Mouse (Mus musculus) stomach, embryonic 14.5 days (tissue): ENCODE measurements around the gene Ebna1bp2. TPM values are rescaled to one million over a fixed set of nuclear protein-coding genes. Genes with fewer than 3 reads are reported as not detected.

Experiments used
- ATAC-seq: fragments of 200-750 bp; cut with Nextera tagmentation; 2 replicates; pipeline ENCODE4 v1.8.0; 2017; ENCODE audit warnings: low read depth, moderate TSS enrichment; ENCODE audit not compliant: insufficient number of reproducible peaks, insufficient read depth, low FRiP score
- H3K27ac ChIP-seq: fragments of 300-500 bp; sonication (generic); 2 replicates; pipeline ENCODE4 v1.5.1; 2014; ENCODE audit warnings: mild to moderate bottlenecking, low read length, moderate library complexity, mixed read lengths
- H3K27me3 ChIP-seq: fragments of 300-500 bp; sonication (generic); 2 replicates; pipeline ENCODE4 v1.6.1; 2014; ENCODE audit warnings: low read length, control low read depth, mixed read lengths; ENCODE audit not compliant: control insufficient read depth, insufficient read depth
- H3K36me3 ChIP-seq: fragments of 300-500 bp; sonication (generic); 2 replicates; pipeline ENCODE4 v1.6.1; 2014; ENCODE audit warnings: mild to moderate bottlenecking, control low read depth, low read length, moderate library complexity, mixed read lengths; ENCODE audit not compliant: control insufficient read depth, insufficient read depth
- H3K4me1 ChIP-seq: fragments of 300-500 bp; sonication (generic); 2 replicates; pipeline ENCODE4 v1.6.1; 2014; ENCODE audit warnings: low read length, control low read depth, mixed read lengths; ENCODE audit not compliant: control insufficient read depth, insufficient read depth
- H3K4me2 ChIP-seq: fragments of 300-500 bp; sonication (generic); replicated peaks from 2 replicates; pipeline ENCODE4 v1.6.1; 2014; ENCODE audit warnings: low read depth, low read length, control low read depth
- H3K4me3 ChIP-seq: fragments of 300-500 bp; sonication (generic); 2 replicates; pipeline ENCODE4 v1.5.1; 2014; ENCODE audit warnings: low read depth, low read length, control low read depth
- H3K9ac ChIP-seq: fragments of 300-500 bp; sonication (generic); replicated peaks from 2 replicates; pipeline ENCODE4 v1.6.1; 2014; ENCODE audit warnings: low read depth, mild to moderate bottlenecking, control low read depth, low read length, moderate library complexity, mixed read lengths
- H3K9me3 ChIP-seq: fragments of 300-500 bp; sonication (generic); 2 replicates; pipeline ENCODE4 v1.6.1; 2016; ENCODE audit warnings: low read depth, low read length, control low read depth; ENCODE audit not compliant: control insufficient read depth
- WGBS: fragments of 180-500 bp; shearing (Covaris S2); extraction: QIAGEN DNeasy Blood & Tissue Kit; methylation state at CpG from one replicate; pipeline ENCODE4 v1.1.7; 2014; 5-methylcytosine and 5-hydroxymethylcytosine counted together
- polyA plus RNA-seq: library from polyadenylated mRNA; unstranded; fragments of >200 nt; fragmentation: Nextera tagmentation; extraction: Ambion mirVana; gene quantifications from 2 replicates; pipeline ENCODE4 v1.2.1, GENCODE M21; 2014

Gene Ebna1bp2
- polyA plus RNA-seq, 1 experiment from 2014 or later: 137 TPM

DNA sequence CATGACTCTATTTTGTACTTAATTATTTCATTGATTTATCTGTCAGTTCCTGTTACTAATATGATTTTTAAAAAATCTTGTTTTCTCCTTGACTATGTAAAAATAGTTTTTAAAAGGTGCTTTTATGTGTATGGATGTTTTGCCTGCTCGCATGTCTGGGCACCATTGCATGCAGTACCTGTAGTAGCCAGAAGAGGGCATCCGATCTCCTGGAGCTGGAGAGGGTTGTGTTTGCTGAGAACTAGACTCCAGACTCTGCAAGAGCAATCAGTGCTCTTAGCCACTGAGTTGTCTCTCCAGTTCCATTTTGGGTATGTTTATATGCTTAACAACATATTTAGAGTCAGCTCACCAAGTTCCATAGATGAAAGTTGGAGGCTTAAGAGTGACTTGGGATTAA lies 24.6 kb downstream of the Ebna1bp2 start:
- H3K4me2 ChIP-seq: no peak overlapping the region
- no peaks in the 10 kb centered on the region for H3K4me1 ChIP-seq
- H3K9me3 ChIP-seq: no peaks in the 10 kb centered on the region
- ATAC-seq: no peak
- H3K9ac ChIP-seq: no peak overlapping the region
- H3K36me3 ChIP-seq: no peaks in the 10 kb centered on the region
- no peak overlapping the region for H3K4me3 ChIP-seq
- no peak overlapping the region for H3K27ac ChIP-seq
- 13% methylated on average over 2 of the region's 2 CpGs for WGBS
- H3K27me3 ChIP-seq: no peaks in the 10 kb centered on the region

DNA sequence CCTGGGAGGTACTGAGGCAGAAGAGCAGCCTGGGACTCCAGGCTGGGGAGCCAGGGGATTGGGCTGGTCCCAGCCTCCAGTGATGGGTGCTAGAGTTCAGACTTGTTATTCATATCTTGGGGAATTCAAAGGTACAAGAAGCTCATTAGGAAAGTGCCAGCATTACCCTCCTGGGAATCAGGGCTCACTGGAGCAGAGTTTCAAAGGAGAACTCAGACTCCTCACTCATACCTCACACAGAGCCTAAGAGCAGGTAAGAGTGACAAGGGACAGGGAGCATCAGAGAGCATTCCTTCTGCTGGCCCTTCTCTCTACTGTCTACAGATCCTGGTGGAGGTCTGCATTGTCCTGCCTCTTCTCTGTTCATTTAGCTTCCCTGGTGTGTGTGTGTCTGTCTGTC lies 38.1 kb downstream of the Ebna1bp2 start, which contains the start of gene Olfr62:
Gene Olfr62, plus strand, starts transcription at position 301 of the 400 bp plus-strand sequence.
- H3K27ac ChIP-seq: no peak within 1 kb of the TSS
- no peaks in the 10 kb centered on the region for H3K36me3 ChIP-seq
- no peaks in the 10 kb centered on the region for H3K27me3 ChIP-seq
- no peak for ATAC-seq
- H3K9me3 ChIP-seq: no peaks in the 10 kb centered on the region
- no peak within 1 kb of the TSS for H3K4me2 ChIP-seq
- no peaks in the 10 kb centered on the region for H3K4me1 ChIP-seq
- H3K4me3 ChIP-seq: no peak within 1 kb of the TSS
- H3K9ac ChIP-seq: no peak within 1 kb of the TSS

Other genes starting within 250 kb of the Ebna1bp2 start
- 10.7 and 14.5 TPM in 2 replicates for gene Szt2, start 211.5 kb upstream of the Ebna1bp2 start, polyA plus RNA-seq
- 87.1 and 99.7 TPM in 2 replicates for gene Med8, start 211.5 kb upstream of the Ebna1bp2 start, polyA plus RNA-seq
- gene Elovl1, start 192.7 kb upstream of the Ebna1bp2 start, polyA plus RNA-seq: 109 and 110 TPM in 2 replicates
- 219 and 230 TPM in 2 replicates for gene Cdc20, start 183.4 kb upstream of the Ebna1bp2 start, polyA plus RNA-seq
- 0.36 and 0.52 TPM in 2 replicates for gene Mpl, start 163.3 kb upstream of the Ebna1bp2 start, polyA plus RNA-seq
- 16.4 and 18.5 TPM in 2 replicates for gene Tie1, start 130.7 kb upstream of the Ebna1bp2 start, polyA plus RNA-seq
- 17.9 and 18.3 TPM in 2 replicates for gene 2610528J11Rik, start 93.8 kb upstream of the Ebna1bp2 start, polyA plus RNA-seq
- gene Tmem125, start 76.8 kb upstream of the Ebna1bp2 start, polyA plus RNA-seq: 5.0 and 6.5 TPM in 2 replicates
- gene Cfap57, start within 50 bp of the Ebna1bp2 start, polyA plus RNA-seq: 0.19 and 0.20 TPM in 2 replicates
- not detected in 2 replicates for gene Olfr62, start 38.2 kb downstream of the Ebna1bp2 start, polyA plus RNA-seq
- not detected in 2 replicates for gene Olfr1342, start 72.0 kb downstream of the Ebna1bp2 start, polyA plus RNA-seq
- not detected in 2 replicates for gene Olfr1341, start 82.7 kb downstream of the Ebna1bp2 start, polyA plus RNA-seq
- not detected in 2 replicates for gene Olfr1340, start 99.3 kb downstream of the Ebna1bp2 start, polyA plus RNA-seq
- gene Olfr1339, start 111.4 kb downstream of the Ebna1bp2 start, polyA plus RNA-seq: not detected in 2 replicates
- not detected in 2 replicates for gene Olfr1338, start 137.9 kb downstream of the Ebna1bp2 start, polyA plus RNA-seq
- gene Olfr1337, start 161.8 kb downstream of the Ebna1bp2 start, polyA plus RNA-seq: not detected in 2 replicates
- gene Olfr1335, start 189.1 kb downstream of the Ebna1bp2 start, polyA plus RNA-seq: not detected in 2 replicates
- not detected in 2 replicates for gene Olfr1333, start 215.5 kb downstream of the Ebna1bp2 start, polyA plus RNA-seq
- not detected in 2 replicates for gene Olfr1331, start 243.8 kb downstream of the Ebna1bp2 start, polyA plus RNA-seq